Mouse (Mus musculus): Measurements from ENCODE around the gene Fam155a. TPM values are rescaled to one million over a fixed set of nuclear protein-coding genes. Genes with fewer than 3 reads are reported as not detected.

Fam155a gene
- polyA plus RNA-seq, 1 experiment from 2014 or later, result 11.6 TPM

GRCm38 (mm10) chr8:9654826-9655225 is 116.1 kb downstream of the Fam155a start:
- H3K9me3 ChIP-seq, result no peaks in the 10 kb centered on the region
- no peaks in the 10 kb centered on the region for H3K27me3 ChIP-seq (replicated peaks)
- 82% methylated on average over 6 of the region's 6 CpGs for WGBS
- no peak overlapping the region for H3K4me3 ChIP-seq
- H3K36me3 ChIP-seq, result no peaks in the 10 kb centered on the region
- H3K27ac ChIP-seq, result no peak overlapping the region
- no peak overlapping the region for H3K9ac ChIP-seq
- H3K4me2 ChIP-seq (replicated peaks), result no peak overlapping the region
- ATAC-seq (ENCODE audit: low FRiP score, low read depth), result no peak
- H3K4me1 ChIP-seq, result no peaks in the 10 kb centered on the region

GRCm38 (mm10) chr8:9653643-9654042 is 117.3 kb downstream of the Fam155a start:
- Histone ChIP-seq H3K4me1 (no peaks in the 10 kb centered on the region), H3K27me3 (replicated peaks) (no peaks in the 10 kb centered on the region), H3K36me3 (no peaks in the 10 kb centered on the region), H3K9ac (no peak overlapping the region), H3K27ac (no peak overlapping the region), H3K9me3 (no peaks in the 10 kb centered on the region), H3K4me3 (no peak overlapping the region), H3K4me2 (replicated peaks) (no peak overlapping the region)
- ATAC-seq (ENCODE audit: low FRiP score, low read depth), result no peak
- WGBS, result 41% methylated on average over 1 of the region's 1 CpGs

- Histone ChIP-seq H3K27me3 (replicated peaks) (no peaks in the 10 kb centered on the region), H3K27ac (no peak overlapping the region), H3K36me3 (no peaks in the 10 kb centered on the region), H3K4me3 (no peak overlapping the region), H3K9me3 (no peaks in the 10 kb centered on the region), H3K4me1 (no peaks in the 10 kb centered on the region), H3K9ac (no peak overlapping the region), H3K4me2 (replicated peaks) (no peak overlapping the region)
- 90% methylated on average over 2 of the region's 2 CpGs for WGBS
- no peak for ATAC-seq (ENCODE audit: low FRiP score, low read depth)
Observed at GRCm38 (mm10) chr8:9638162-9638561, 132.8 kb downstream of the Fam155a start.

- WGBS, result 84% methylated on average over 5 of the region's 5 CpGs
- no peak for ATAC-seq (ENCODE audit: low FRiP score, low read depth)
- no peak overlapping the region for H3K27ac ChIP-seq
- no peaks in the 10 kb centered on the region for H3K27me3 ChIP-seq (replicated peaks)
- H3K4me2 ChIP-seq (replicated peaks), result no peak overlapping the region
- H3K9ac ChIP-seq, result no peak overlapping the region
- no peaks in the 10 kb centered on the region for H3K36me3 ChIP-seq
- no peaks in the 10 kb centered on the region for H3K9me3 ChIP-seq
- H3K4me1 ChIP-seq, result no peaks in the 10 kb centered on the region
- no peak overlapping the region for H3K4me3 ChIP-seq
Observed at GRCm38 (mm10) chr8:9635240-9635639, 135.7 kb downstream of the Fam155a start.

- no peak for ATAC-seq (ENCODE audit: low FRiP score, low read depth)
- no peaks in the 10 kb centered on the region for H3K9me3 ChIP-seq
- no peak overlapping the region for H3K4me3 ChIP-seq
- WGBS, result 56% methylated on average over 6 of the region's 6 CpGs
- no peaks in the 10 kb centered on the region for H3K27me3 ChIP-seq (replicated peaks)
- H3K36me3 ChIP-seq, result no peaks in the 10 kb centered on the region
- H3K4me2 ChIP-seq (replicated peaks), result no peak overlapping the region
- no peak overlapping the region for H3K9ac ChIP-seq
- no peaks in the 10 kb centered on the region for H3K4me1 ChIP-seq
- no peak overlapping the region for H3K27ac ChIP-seq
Observed at GRCm38 (mm10) chr8:9607086-9607701, 163.8 kb downstream of the Fam155a start.

GRCm38 (mm10) chr8:9596003-9596402 is 175.0 kb downstream of the Fam155a start:
- Histone ChIP-seq H3K4me2 (replicated peaks) (no peak overlapping the region), H3K4me1 (no peaks in the 10 kb centered on the region), H3K36me3 (no peaks in the 10 kb centered on the region), H3K9ac (no peak overlapping the region), H3K27ac (no peak overlapping the region), H3K4me3 (no peak overlapping the region), H3K27me3 (replicated peaks) (no peaks in the 10 kb centered on the region), H3K9me3 (no peaks in the 10 kb centered on the region)
- WGBS, result 56% methylated on average over 3 of the region's 3 CpGs
- ATAC-seq (ENCODE audit: low FRiP score, low read depth), result no peak

- Histone ChIP-seq H3K27me3 (replicated peaks) (no peaks in the 10 kb centered on the region), H3K9ac (no peak overlapping the region), H3K9me3 (no peaks in the 10 kb centered on the region), H3K4me2 (replicated peaks) (no peak overlapping the region), H3K27ac (no peak overlapping the region), H3K4me3 (no peak overlapping the region), H3K4me1 (no peaks in the 10 kb centered on the region), H3K36me3 (no peaks in the 10 kb centered on the region)
- no peak for ATAC-seq (ENCODE audit: low FRiP score, low read depth)
- 73% methylated on average over 6 of the region's 6 CpGs for WGBS
Observed at GRCm38 (mm10) chr8:9581836-9582235, 189.1 kb downstream of the Fam155a start.

GRCm38 (mm10) chr8:9580192-9580591 is 190.8 kb downstream of the Fam155a start:
- H3K27ac ChIP-seq, result no peak overlapping the region
- H3K9me3 ChIP-seq, result no peaks in the 10 kb centered on the region
- H3K4me3 ChIP-seq, result no peak overlapping the region
- no peaks in the 10 kb centered on the region for H3K36me3 ChIP-seq
- H3K4me1 ChIP-seq, result no peaks in the 10 kb centered on the region
- H3K27me3 ChIP-seq (replicated peaks), result no peaks in the 10 kb centered on the region
- ATAC-seq (ENCODE audit: low FRiP score, low read depth), result no peak
- H3K4me2 ChIP-seq (replicated peaks), result no peak overlapping the region
- WGBS, result 25% methylated on average over 3 of the region's 3 CpGs
- H3K9ac ChIP-seq, result no peak overlapping the region

- Histone ChIP-seq H3K36me3 (no peaks in the 10 kb centered on the region), H3K4me3 (no peak overlapping the region), H3K9ac (no peak overlapping the region), H3K27me3 (replicated peaks) (no peaks in the 10 kb centered on the region), H3K27ac (no peak overlapping the region), H3K4me1 (no peaks in the 10 kb centered on the region), H3K4me2 (replicated peaks) (no peak overlapping the region), H3K9me3 (no peaks in the 10 kb centered on the region)
- 88% methylated on average over 2 of the region's 2 CpGs for WGBS
- no peak for ATAC-seq (ENCODE audit: low FRiP score, low read depth)
Observed at GRCm38 (mm10) chr8:9571977-9572376, 199.0 kb downstream of the Fam155a start.

- no peaks in the 10 kb centered on the region for H3K27me3 ChIP-seq (replicated peaks)
- ATAC-seq (ENCODE audit: low FRiP score, low read depth), result no peak
- WGBS, result 86% methylated on average over 4 of the region's 4 CpGs
- no peak overlapping the region for H3K9ac ChIP-seq
- no peaks in the 10 kb centered on the region for H3K36me3 ChIP-seq
- H3K4me1 ChIP-seq, result no peaks in the 10 kb centered on the region
- H3K9me3 ChIP-seq, result no peaks in the 10 kb centered on the region
- no peak overlapping the region for H3K27ac ChIP-seq
- no peak overlapping the region for H3K4me2 ChIP-seq (replicated peaks)
- no peak overlapping the region for H3K4me3 ChIP-seq
Observed at GRCm38 (mm10) chr8:9569516-9570170, 201.3 kb downstream of the Fam155a start.

GRCm38 (mm10) chr8:9549199-9549598 is 221.8 kb downstream of the Fam155a start:
- ATAC-seq (ENCODE audit: low FRiP score, low read depth), result no peak
- Histone ChIP-seq H3K27ac (no peak overlapping the region), H3K27me3 (replicated peaks) (no peaks in the 10 kb centered on the region), H3K4me2 (replicated peaks) (no peak overlapping the region), H3K4me1 (0 out of 2 replicates have a peak, but pooled peaks cover 8% of the 10 kb centered on the region), H3K9me3 (no peaks in the 10 kb centered on the region), H3K9ac (no peak overlapping the region), H3K36me3 (no peaks in the 10 kb centered on the region), H3K4me3 (no peak overlapping the region)
- 93% methylated on average over 3 of the region's 3 CpGs for WGBS

- ATAC-seq (ENCODE audit: low FRiP score, low read depth), result no peak
- H3K4me3 ChIP-seq, result no peak overlapping the region
- H3K36me3 ChIP-seq, result no peaks in the 10 kb centered on the region
- 59% methylated on average over 2 of the region's 2 CpGs for WGBS
- H3K9me3 ChIP-seq, result no peaks in the 10 kb centered on the region
- H3K4me1 ChIP-seq, result 0 out of 2 replicates have a peak, but pooled peaks cover 8% of the 10 kb centered on the region
- no peak overlapping the region for H3K4me2 ChIP-seq (replicated peaks)
- H3K9ac ChIP-seq, result no peak overlapping the region
- H3K27me3 ChIP-seq (replicated peaks), result no peaks in the 10 kb centered on the region
- H3K27ac ChIP-seq, result no peak overlapping the region
Observed at GRCm38 (mm10) chr8:9547558-9547954, 223.4 kb downstream of the Fam155a start.
